Mouse (Mus musculus): Measurements from ENCODE around the gene Gm48552. TPM values are rescaled to one million over a fixed set of nuclear protein-coding genes. Genes with fewer than 3 reads are reported as not detected.

Gm48552 gene
- polyA plus RNA-seq, 1 experiment from 2014 or later: 2.9 TPM

- 69% methylated on average over 4 of the region's 4 CpGs for WGBS
- H3K4me1 ChIP-seq (ENCODE audit: control insufficient read depth, insufficient read depth, low read length): peaks cover 25% of the 10 kb centered on the region
- H3K9me3 ChIP-seq (ENCODE audit: control insufficient read depth, low read length): no peaks in the 10 kb centered on the region
- H3K27me3 ChIP-seq (ENCODE audit: control insufficient read depth, insufficient read depth, low read length): peaks cover 18% of the 10 kb centered on the region; the same call in 1 of the 2 replicates
- H3K27ac ChIP-seq (replicated peaks; ENCODE audit: low read depth, low read length): no peak overlapping the region
- peaks cover 22% of the 10 kb centered on the region for H3K36me3 ChIP-seq (ENCODE audit: control insufficient read depth, insufficient read depth, low read length)
- no peak for ATAC-seq (ENCODE audit: low FRiP score, low TSS enrichment)
- H3K4me2 ChIP-seq (ENCODE audit: low read length): no peak overlapping the region
- no peak overlapping the region for H3K9ac ChIP-seq (replicated peaks; ENCODE audit: low read length)
- H3K4me3 ChIP-seq (replicated peaks; ENCODE audit: low read depth, low read length): no peak overlapping the region
- DNase-seq: no peak
These were observed 21.5 kb downstream of the Gm48552 start for GRCm38 (mm10) chr10:81410350-81410749.

- H3K27ac ChIP-seq (replicated peaks; ENCODE audit: low read depth, low read length): peak overlapping the region; percentile 45; the same call in 1 of the 2 replicates
- 86% methylated on average over 9 of the region's 9 CpGs for WGBS
- ATAC-seq (ENCODE audit: low FRiP score, low TSS enrichment) (no peak), DNase-seq (no peak)
- no peak overlapping the region for H3K9ac ChIP-seq (replicated peaks; ENCODE audit: low read length)
- H3K9me3 ChIP-seq (ENCODE audit: control insufficient read depth, low read length): no peaks in the 10 kb centered on the region
- H3K27me3 ChIP-seq (ENCODE audit: control insufficient read depth, insufficient read depth, low read length): peaks cover 18% of the 10 kb centered on the region; the same call in 1 of the 2 replicates
- peaks cover 25% of the 10 kb centered on the region for H3K4me1 ChIP-seq (ENCODE audit: control insufficient read depth, insufficient read depth, low read length)
- H3K4me2 ChIP-seq (ENCODE audit: low read length): no peak overlapping the region
- H3K36me3 ChIP-seq (ENCODE audit: control insufficient read depth, insufficient read depth, low read length): peaks cover 20% of the 10 kb centered on the region
- H3K4me3 ChIP-seq (replicated peaks; ENCODE audit: low read depth, low read length): no peak overlapping the region
These were observed 22.2 kb downstream of the Gm48552 start for GRCm38 (mm10) chr10:81410981-81411380.

GRCm38 (mm10) chr10:81411471-81412400 is 22.9 kb downstream of the Gm48552 start:
- peaks cover 24% of the 10 kb centered on the region for H3K4me1 ChIP-seq (ENCODE audit: control insufficient read depth, insufficient read depth, low read length)
- no peak overlapping the region for H3K9ac ChIP-seq (replicated peaks; ENCODE audit: low read length)
- H3K36me3 ChIP-seq (ENCODE audit: control insufficient read depth, insufficient read depth, low read length): peaks cover 16% of the 10 kb centered on the region
- peak overlapping the region; percentile 45; the same call in 1 of the 2 replicates for H3K27ac ChIP-seq (replicated peaks; ENCODE audit: low read depth, low read length)
- H3K9me3 ChIP-seq (ENCODE audit: control insufficient read depth, low read length): no peaks in the 10 kb centered on the region
- 64% methylated on average over 18 of the region's 18 CpGs for WGBS
- ATAC-seq (ENCODE audit: low FRiP score, low TSS enrichment) (no peak), DNase-seq (peak; percentile 59)
- peaks cover 15% of the 10 kb centered on the region; the same call in 1 of the 2 replicates for H3K27me3 ChIP-seq (ENCODE audit: control insufficient read depth, insufficient read depth, low read length)
- no peak overlapping the region for H3K4me3 ChIP-seq (replicated peaks; ENCODE audit: low read depth, low read length)
- no peak overlapping the region for H3K4me2 ChIP-seq (ENCODE audit: low read length)

GRCm38 (mm10) chr10:81412586-81413309 is 23.9 kb downstream of the Gm48552 start:
- ATAC-seq (ENCODE audit: low FRiP score, low TSS enrichment): no peak
- 0 out of 2 replicates have a peak, but pooled peaks cover 6% of the 10 kb centered on the region for H3K36me3 ChIP-seq (ENCODE audit: control insufficient read depth, insufficient read depth, low read length)
- H3K27me3 ChIP-seq (ENCODE audit: control insufficient read depth, insufficient read depth, low read length): peaks cover 10% of the 10 kb centered on the region; the same call in 1 of the 2 replicates
- H3K27ac ChIP-seq (replicated peaks; ENCODE audit: low read depth, low read length): 0 out of 2 replicates have a peak overlapping the region, but pooled peaks have one; percentile 37
- H3K9ac ChIP-seq (replicated peaks; ENCODE audit: low read length): no peak overlapping the region
- no peaks in the 10 kb centered on the region for H3K9me3 ChIP-seq (ENCODE audit: control insufficient read depth, low read length)
- 75% methylated on average over 16 of the region's 16 CpGs for WGBS
- no peak overlapping the region for H3K4me3 ChIP-seq (replicated peaks; ENCODE audit: low read depth, low read length)
- no peak for DNase-seq
- no peak overlapping the region for H3K4me2 ChIP-seq (ENCODE audit: low read length)
- peaks cover 22% of the 10 kb centered on the region for H3K4me1 ChIP-seq (ENCODE audit: control insufficient read depth, insufficient read depth, low read length)

- DNase-seq: peak; percentile 63
- peaks cover 23% of the 10 kb centered on the region for H3K4me1 ChIP-seq (ENCODE audit: control insufficient read depth, insufficient read depth, low read length)
- H3K27ac ChIP-seq (replicated peaks; ENCODE audit: low read depth, low read length): no peak overlapping the region
- no peaks in the 10 kb centered on the region for H3K9me3 ChIP-seq (ENCODE audit: control insufficient read depth, low read length)
- 0 out of 2 replicates have a peak overlapping the region, but pooled peaks have one; percentile 16 for H3K9ac ChIP-seq (replicated peaks; ENCODE audit: low read length)
- H3K4me2 ChIP-seq (ENCODE audit: low read length): peak overlapping the region; percentile 24; the same call in 1 of the 2 replicates
- no peak overlapping the region for H3K4me3 ChIP-seq (replicated peaks; ENCODE audit: low read depth, low read length)
- WGBS: 31% methylated on average over 26 of the region's 26 CpGs
- H3K27me3 ChIP-seq (ENCODE audit: control insufficient read depth, insufficient read depth, low read length): peaks cover 1% of the 10 kb centered on the region; the same call in 1 of the 2 replicates
- H3K36me3 ChIP-seq (ENCODE audit: control insufficient read depth, insufficient read depth, low read length): no peaks in the 10 kb centered on the region
- ATAC-seq (ENCODE audit: low FRiP score, low TSS enrichment): no peak; the same call in 1 of the 2 replicates
These were observed 24.8 kb downstream of the Gm48552 start for GRCm38 (mm10) chr10:81413310-81414261.

GRCm38 (mm10) chr10:81414682-81415081 is 25.9 kb downstream of the Gm48552 start:
- ATAC-seq (ENCODE audit: low FRiP score, low TSS enrichment): no peak
- Histone ChIP-seq H3K36me3 (ENCODE audit: control insufficient read depth, insufficient read depth, low read length) (0 out of 2 replicates have a peak, but pooled peaks cover under 1% of the 10 kb centered on the region), H3K4me3 (replicated peaks; ENCODE audit: low read depth, low read length) (no peak overlapping the region)

GRCm38 (mm10) chr10:81415146-81415545 is 26.3 kb downstream of the Gm48552 start:
- Histone ChIP-seq H3K27me3 (ENCODE audit: control insufficient read depth, insufficient read depth, low read length) (no peaks in the 10 kb centered on the region), H3K4me1 (ENCODE audit: control insufficient read depth, insufficient read depth, low read length) (peaks cover 28% of the 10 kb centered on the region), H3K9ac (replicated peaks; ENCODE audit: low read length) (no peak overlapping the region), H3K36me3 (ENCODE audit: control insufficient read depth, insufficient read depth, low read length) (0 out of 2 replicates have a peak, but pooled peaks cover 2% of the 10 kb centered on the region), H3K27ac (replicated peaks; ENCODE audit: low read depth, low read length) (no peak overlapping the region), H3K9me3 (ENCODE audit: control insufficient read depth, low read length) (no peaks in the 10 kb centered on the region), H3K4me3 (replicated peaks; ENCODE audit: low read depth, low read length) (no peak overlapping the region), H3K4me2 (ENCODE audit: low read length) (no peak overlapping the region)
- DNase-seq (no peak), ATAC-seq (ENCODE audit: low FRiP score, low TSS enrichment) (no peak)
- 85% methylated on average over 5 of the region's 5 CpGs for WGBS

More at GRCm38 (mm10) chr10:81414682-81415081, 25.9 kb downstream of the Gm48552 start:
- H3K9ac ChIP-seq (replicated peaks; ENCODE audit: low read length): no peak overlapping the region
- H3K27ac ChIP-seq (replicated peaks; ENCODE audit: low read depth, low read length): no peak overlapping the region
- no peaks in the 10 kb centered on the region for H3K9me3 ChIP-seq (ENCODE audit: control insufficient read depth, low read length)
- H3K4me2 ChIP-seq (ENCODE audit: low read length): no peak overlapping the region
- H3K4me1 ChIP-seq (ENCODE audit: control insufficient read depth, insufficient read depth, low read length): peaks cover 28% of the 10 kb centered on the region
- H3K27me3 ChIP-seq (ENCODE audit: control insufficient read depth, insufficient read depth, low read length): no peaks in the 10 kb centered on the region
- DNase-seq: no peak

Measured in midbrain, embryonic 14.5 days (tissue).